Mouse (Mus musculus) ES-E14 (cell line): ENCODE measurements around the gene Baiap3.

Experiments used
- ZC3H11A ChIP-seq: IDR thresholded peaks from 2 replicates; pipeline ENCODE4 v1.6.1; 2012; ENCODE audit warnings: low read depth, mild to moderate bottlenecking, inconsistent platforms, low read length, borderline replicate concordance
- ZNF384 ChIP-seq: IDR thresholded peaks from 2 replicates; pipeline ENCODE4 v1.6.1; 2012; ENCODE audit warnings: low read depth, low read length, inconsistent platforms

DNA sequence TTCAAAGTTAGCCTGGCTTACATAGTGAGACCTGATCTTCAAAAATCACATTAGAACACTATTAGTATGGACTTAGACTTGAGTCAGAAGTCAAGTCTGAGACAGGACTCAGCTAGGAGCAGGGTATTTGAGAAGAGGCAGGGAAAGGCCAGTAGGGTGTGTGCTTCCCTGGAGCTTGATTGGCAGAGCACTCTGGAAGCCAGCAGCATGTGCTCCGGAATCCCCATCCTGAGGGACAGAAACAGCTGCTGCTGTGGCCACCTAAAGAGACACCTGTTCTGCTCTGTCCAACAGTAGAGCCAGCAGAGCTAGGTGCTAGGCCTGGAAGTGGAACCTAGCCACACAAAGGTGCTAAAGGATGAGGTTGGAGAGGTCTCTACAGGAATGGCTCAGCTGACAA lies 37.9 kb upstream of the Baiap3 start:
- TF ChIP-seq ZC3H11A: no peak
- TF ChIP-seq ZNF384: no peak
